Mouse (Mus musculus) forebrain, embryonic 15.5 days (tissue): Measurements from ENCODE around the gene Telo2. TPM values are rescaled to one million over a fixed set of nuclear protein-coding genes. Genes with fewer than 3 reads are reported as not detected.
A peak's percentile ranks its signal among the peaks of the same experiment; 100 is the strongest.

ENCODE experiments used
- ATAC-seq: fragments of 200-750 bp; cut with Nextera tagmentation; replicated peaks from 2 replicates; pipeline ENCODE4 v1.8.0; 2017; ENCODE audit warnings: mild to moderate bottlenecking, moderate TSS enrichment, moderate library complexity
- H3K27ac ChIP-seq: fragments of 300-500 bp; sonication (generic); replicated peaks from 2 replicates; pipeline ENCODE4 v1.5.1; 2015; ENCODE audit warnings: mild to moderate bottlenecking, inconsistent platforms
- H3K27me3 ChIP-seq: fragments of 300-500 bp; sonication (generic); 2 replicates; pipeline ENCODE4 v1.6.1; 2015; ENCODE audit warnings: inconsistent platforms
- H3K36me3 ChIP-seq: fragments of 300-500 bp; sonication (generic); 2 replicates; pipeline ENCODE4 v1.6.1; 2015; ENCODE audit warnings: mild to moderate bottlenecking, inconsistent platforms
- H3K4me1 ChIP-seq: fragments of 300-500 bp; sonication (generic); 2 replicates; pipeline ENCODE4 v1.6.1; 2015; ENCODE audit warnings: inconsistent platforms
- H3K4me2 ChIP-seq: fragments of 300-500 bp; sonication (generic); replicated peaks from 2 replicates; pipeline ENCODE4 v1.6.1; 2015; ENCODE audit warnings: mild to moderate bottlenecking, inconsistent platforms
- H3K4me3 ChIP-seq: fragments of 300-500 bp; sonication (generic); 2 replicates; pipeline ENCODE4 v1.5.1; 2015; ENCODE audit warnings: mild to moderate bottlenecking, inconsistent platforms
- H3K9ac ChIP-seq: fragments of 300-500 bp; sonication (generic); replicated peaks from 2 replicates; pipeline ENCODE4 v1.6.1; 2015; ENCODE audit warnings: mild to moderate bottlenecking, inconsistent platforms
- H3K9me3 ChIP-seq: fragments of 300-500 bp; sonication (generic); 2 replicates; pipeline ENCODE4 v1.6.1; 2016; ENCODE audit warnings: inconsistent platforms
- WGBS: fragments of 180-500 bp; shearing (Covaris S2); methylation state at CpG from one replicate; pipeline ENCODE4 v1.1.7; 2015; ENCODE audit warnings: mixed read lengths; 5-methylcytosine and 5-hydroxymethylcytosine counted together
- polyA plus RNA-seq: library from polyadenylated mRNA; unstranded; fragments of >200 nt; fragmentation: Nextera tagmentation; extraction: Ambion mirVana; gene quantifications from 2 replicates; pipeline ENCODE4 v1.2.1, GENCODE M21; 2015

Telo2 gene
- polyA plus RNA-seq, 1 experiment from 2014 or later, result 57.2 TPM

DNA sequence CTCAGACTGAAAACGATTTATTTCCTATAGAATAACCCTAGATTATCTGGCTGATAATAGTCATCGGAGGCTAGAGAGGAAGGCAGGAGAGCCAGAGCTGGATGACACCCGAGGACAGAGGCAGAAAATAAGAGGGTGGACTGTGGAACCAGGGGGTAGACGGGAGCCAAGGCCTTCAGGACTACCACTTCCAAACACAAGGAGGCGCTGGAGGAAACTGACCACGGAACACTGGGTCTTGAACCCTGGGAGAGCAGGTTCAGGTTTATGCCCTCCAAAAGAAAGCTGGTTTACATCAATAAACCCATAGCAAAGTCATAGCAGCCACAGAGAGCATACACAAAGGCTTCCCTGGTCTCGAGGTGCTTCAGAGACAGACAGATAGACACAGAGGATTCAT lies 8.2 kb upstream of the Telo2 start:
- H3K4me1 ChIP-seq, result no peaks in the 10 kb centered on the region
- H3K9me3 ChIP-seq, result no peaks in the 10 kb centered on the region
- no peak overlapping the region for H3K4me3 ChIP-seq
- no peak overlapping the region for H3K27ac ChIP-seq
- no peak overlapping the region for H3K4me2 ChIP-seq
- no peaks in the 10 kb centered on the region for H3K36me3 ChIP-seq
- no peak overlapping the region for H3K9ac ChIP-seq
- 30% methylated on average over 7 of the region's 7 CpGs for WGBS
- ATAC-seq, result no peak
- no peaks in the 10 kb centered on the region for H3K27me3 ChIP-seq

DNA sequence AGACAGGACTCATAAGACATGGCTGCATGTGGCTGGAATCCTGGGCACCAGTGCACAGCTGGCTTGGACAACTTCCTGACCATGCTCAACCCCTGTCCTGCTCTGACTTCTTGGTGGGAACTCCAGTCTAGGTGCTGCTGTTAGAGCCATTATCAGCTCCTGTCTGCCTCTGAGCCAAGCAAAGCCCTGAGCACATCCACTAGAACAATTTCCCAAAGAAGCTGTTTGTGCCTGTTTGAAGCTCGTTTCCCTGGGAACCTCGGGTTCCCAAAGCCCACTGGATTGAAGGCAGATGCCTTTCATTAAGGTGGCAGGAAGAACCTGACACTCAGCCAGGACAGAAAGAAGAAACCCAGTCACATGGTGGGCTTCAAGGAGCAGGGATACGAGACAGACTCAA lies 4.6 kb upstream of the Telo2 start, which contains the start of gene Ptx4:
Gene Ptx4 (plus strand): TSS at position 355 of the 400 bp plus-strand sequence.
- Histone ChIP-seq H3K27ac (no peak within 1 kb of the TSS), H3K27me3 (no peaks in the 10 kb centered on the region), H3K4me2 (no peak within 1 kb of the TSS), H3K4me3 (no peak within 1 kb of the TSS), H3K4me1 (peaks cover 6% of the 10 kb centered on the region), H3K9me3 (no peaks in the 10 kb centered on the region), H3K9ac (no peak within 1 kb of the TSS), H3K36me3 (no peaks in the 10 kb centered on the region)
- 45% methylated on average over 3 of the region's 3 CpGs for WGBS
- no peak for ATAC-seq

DNA sequence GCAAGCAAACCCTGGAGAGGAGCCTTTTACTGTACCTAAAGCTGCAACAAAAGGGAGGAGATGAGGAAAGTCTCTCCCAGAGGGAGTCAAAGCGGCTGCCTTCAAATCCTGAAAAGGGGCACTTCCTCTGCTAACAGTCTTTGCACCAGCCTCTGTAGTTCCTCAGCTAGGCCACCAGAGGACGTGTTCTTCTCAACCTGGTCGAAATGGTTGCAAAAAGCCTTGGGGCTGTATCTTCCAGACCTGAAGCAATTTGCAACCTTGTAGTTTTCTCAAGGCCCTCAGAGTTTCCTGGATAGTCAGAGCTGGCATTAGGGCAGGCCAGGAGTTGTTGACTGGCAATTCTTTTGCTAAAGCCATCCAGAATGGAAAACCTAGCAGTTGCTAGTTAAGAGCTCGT lies 1.5 kb upstream of the Telo2 start:
- H3K4me2 ChIP-seq, result no peak overlapping the region
- H3K27me3 ChIP-seq, result no peaks in the 10 kb centered on the region
- peaks cover 17% of the 10 kb centered on the region for H3K4me1 ChIP-seq
- no peaks in the 10 kb centered on the region for H3K36me3 ChIP-seq
- no peak overlapping the region for H3K9ac ChIP-seq
- ATAC-seq, result no peak
- no peaks in the 10 kb centered on the region for H3K9me3 ChIP-seq
- WGBS, result 38% methylated on average over 4 of the region's 4 CpGs
- H3K4me3 ChIP-seq, result no peak overlapping the region
- H3K27ac ChIP-seq, result no peak overlapping the region

DNA sequence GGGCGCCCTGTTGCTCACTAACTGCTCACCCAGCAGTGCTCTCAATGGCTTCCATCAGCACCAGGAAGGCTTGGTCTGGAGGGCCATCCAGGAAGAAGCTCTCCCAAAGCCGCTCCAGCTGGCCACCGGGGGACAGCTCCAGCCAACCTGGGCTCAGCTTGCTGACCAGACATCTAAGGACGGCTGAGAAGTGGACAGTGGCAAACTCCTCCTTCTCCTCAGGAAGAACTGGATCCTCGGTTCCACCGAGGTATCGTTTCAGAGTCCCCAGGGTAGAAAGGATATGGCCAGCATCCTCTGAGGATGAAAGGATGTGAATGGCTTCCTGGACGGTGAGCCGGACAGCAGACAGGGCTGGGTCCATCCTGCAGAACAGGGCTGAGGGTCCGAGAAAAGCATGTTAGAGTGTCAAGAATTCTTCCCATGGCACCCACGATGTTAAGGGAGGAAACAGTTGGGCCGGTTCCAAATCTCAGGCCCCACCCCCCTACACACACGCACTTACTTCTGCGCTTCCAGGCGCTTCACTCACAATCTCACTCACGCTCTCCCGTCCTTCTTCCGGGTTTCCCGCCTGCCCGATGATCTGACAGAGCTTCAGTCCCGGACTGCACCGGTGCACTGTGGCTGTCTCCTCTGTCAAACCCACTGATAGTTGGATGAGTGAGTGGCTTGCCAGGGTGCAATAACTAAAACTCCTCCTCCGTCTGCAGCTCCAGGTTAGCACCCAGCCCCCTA lies 690 bp downstream of the Telo2 start:
- peak; percentile 63 for ATAC-seq
- Histone ChIP-seq H3K36me3 (0 out of 2 replicates have a peak, but pooled peaks cover 3% of the 10 kb centered on the region), H3K4me1 (peaks cover 17% of the 10 kb centered on the region), H3K9me3 (no peaks in the 10 kb centered on the region), H3K4me3 (peak overlapping the region; percentile 66), H3K9ac (peak overlapping the region; percentile 68), H3K27ac (peak overlapping the region; percentile 88), H3K27me3 (no peaks in the 10 kb centered on the region), H3K4me2 (peak overlapping the region; percentile 96)
- WGBS, result 10% methylated on average over 23 of the region's 23 CpGs

DNA sequence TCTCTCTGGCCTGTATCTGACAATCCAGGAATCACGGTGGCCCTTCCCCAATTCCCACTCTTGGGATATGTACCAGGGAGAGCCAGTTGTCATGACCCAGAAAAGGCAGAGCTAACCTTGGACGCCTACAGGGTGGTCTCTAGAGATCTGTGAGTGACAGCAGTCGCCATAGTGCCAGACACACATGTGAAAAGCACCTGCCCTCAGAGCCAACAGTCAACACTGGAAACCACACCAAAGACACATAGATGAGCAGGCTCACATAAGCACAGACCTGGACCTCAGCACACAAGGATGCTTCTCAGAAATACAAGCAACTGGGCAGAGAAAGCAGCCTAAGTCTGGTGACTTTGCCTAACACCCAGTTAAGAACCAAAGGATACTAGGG lies 3.4 kb downstream of the Telo2 start:
- Histone ChIP-seq H3K36me3 (peaks cover 18% of the 10 kb centered on the region), H3K4me1 (peaks cover 17% of the 10 kb centered on the region), H3K4me2 (no peak overlapping the region), H3K9me3 (no peaks in the 10 kb centered on the region), H3K27me3 (no peaks in the 10 kb centered on the region), H3K4me3 (no peak overlapping the region), H3K9ac (no peak overlapping the region), H3K27ac (peak overlapping the region; percentile 83)
- 83% methylated on average over 3 of the region's 3 CpGs for WGBS
- ATAC-seq, result no peak

DNA sequence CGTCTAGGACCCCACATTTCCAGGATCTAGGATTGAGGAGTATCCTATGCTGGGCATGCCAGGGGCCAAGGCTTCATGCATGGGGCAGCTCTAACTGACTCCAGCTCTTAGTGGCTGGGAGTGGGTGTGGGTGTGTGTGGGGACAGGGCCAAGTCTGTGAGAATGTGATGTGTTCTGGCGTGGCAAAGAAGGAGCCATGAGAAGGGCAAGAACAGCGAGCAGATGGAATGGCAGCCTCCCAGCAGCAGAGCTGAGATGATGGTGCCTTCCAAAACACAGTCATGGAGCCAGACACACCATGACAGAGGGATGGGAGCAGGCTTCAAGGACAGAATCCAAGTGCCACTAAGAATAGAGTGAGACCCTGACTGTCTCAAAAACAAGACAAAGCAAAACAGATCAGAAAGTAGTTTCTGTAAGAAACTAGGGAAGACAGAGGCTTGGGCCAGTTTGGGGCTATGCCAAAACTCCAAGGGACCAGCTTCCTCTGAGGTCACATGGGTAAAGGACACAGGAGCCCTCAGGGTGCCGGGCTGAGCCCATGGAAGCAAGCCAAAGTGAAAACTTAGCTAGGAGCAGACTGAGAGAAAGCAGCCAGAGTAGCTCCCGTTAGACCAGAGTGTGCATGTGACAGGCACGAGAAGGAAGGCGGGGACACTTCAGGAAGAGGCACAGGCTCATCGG lies 3.9 kb downstream of the Telo2 start:
- Histone ChIP-seq H3K9ac (0 out of 2 replicates have a peak overlapping the region, but pooled peaks have one; percentile 14), H3K36me3 (peaks cover 24% of the 10 kb centered on the region), H3K9me3 (no peaks in the 10 kb centered on the region), H3K4me3 (no peak overlapping the region), H3K27ac (peak overlapping the region; percentile 83), H3K4me1 (peaks cover 17% of the 10 kb centered on the region), H3K27me3 (no peaks in the 10 kb centered on the region), H3K4me2 (0 out of 2 replicates have a peak overlapping the region, but pooled peaks have one; percentile 2)
- WGBS, result 71% methylated on average over 8 of the region's 8 CpGs
- ATAC-seq, result no peak; the same call in 1 of the 2 replicates

DNA sequence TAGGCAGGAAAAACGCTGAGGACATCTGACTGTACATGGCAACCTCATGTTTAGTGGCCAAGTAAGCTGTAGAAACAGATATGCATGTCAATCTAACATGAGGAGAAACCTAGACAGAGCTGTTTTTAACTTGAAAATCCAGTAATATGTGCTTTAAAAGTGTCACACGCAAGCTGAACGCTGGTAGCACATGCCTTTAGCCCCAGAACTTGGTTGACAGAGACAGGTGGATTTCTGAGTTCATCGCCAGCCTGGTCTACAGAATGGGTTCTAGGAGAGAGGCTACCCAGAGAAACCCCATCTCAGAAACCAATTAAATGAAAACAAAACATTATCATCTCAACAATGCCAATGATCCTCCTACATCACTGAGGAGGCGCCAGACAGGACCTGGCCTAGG lies 4.5 kb downstream of the Telo2 start:
- no peak overlapping the region for H3K9ac ChIP-seq
- peaks cover 14% of the 10 kb centered on the region for H3K4me1 ChIP-seq
- H3K36me3 ChIP-seq, result peaks cover 30% of the 10 kb centered on the region
- peak overlapping the region; percentile 83; the same call in 1 of the 2 replicates for H3K27ac ChIP-seq
- H3K4me3 ChIP-seq, result no peak overlapping the region
- ATAC-seq, result no peak
- H3K27me3 ChIP-seq, result no peaks in the 10 kb centered on the region
- no peaks in the 10 kb centered on the region for H3K9me3 ChIP-seq
- H3K4me2 ChIP-seq, result no peak overlapping the region
- 87% methylated on average over 5 of the region's 5 CpGs for WGBS

DNA sequence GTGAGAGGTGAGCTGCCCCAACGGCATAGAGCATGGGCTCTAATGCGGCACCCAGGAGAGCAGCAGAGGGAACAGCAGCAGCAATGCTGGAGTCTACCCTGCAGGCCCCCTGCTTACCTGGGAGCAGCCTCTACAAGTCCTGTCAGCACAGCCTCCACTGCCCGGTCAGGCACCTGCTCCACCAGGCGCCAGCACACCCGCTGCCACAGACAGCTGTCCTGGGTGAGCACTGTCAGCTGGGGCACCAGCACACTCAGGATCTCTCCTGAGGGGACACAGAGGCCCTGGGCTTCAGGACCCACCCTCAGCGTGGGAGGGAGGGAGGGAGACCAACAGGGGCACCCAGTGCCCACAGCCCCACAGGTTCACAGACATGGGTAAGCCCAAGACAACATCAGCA lies 5.2 kb downstream of the Telo2 start:
- no peak overlapping the region for H3K9ac ChIP-seq
- H3K4me1 ChIP-seq, result peaks cover 11% of the 10 kb centered on the region
- H3K27ac ChIP-seq, result no peak overlapping the region
- H3K9me3 ChIP-seq, result no peaks in the 10 kb centered on the region
- H3K4me2 ChIP-seq, result no peak overlapping the region
- ATAC-seq, result no peak
- H3K4me3 ChIP-seq, result no peak overlapping the region
- 95% methylated on average over 6 of the region's 6 CpGs for WGBS
- peaks cover 33% of the 10 kb centered on the region for H3K36me3 ChIP-seq
- H3K27me3 ChIP-seq, result no peaks in the 10 kb centered on the region

DNA sequence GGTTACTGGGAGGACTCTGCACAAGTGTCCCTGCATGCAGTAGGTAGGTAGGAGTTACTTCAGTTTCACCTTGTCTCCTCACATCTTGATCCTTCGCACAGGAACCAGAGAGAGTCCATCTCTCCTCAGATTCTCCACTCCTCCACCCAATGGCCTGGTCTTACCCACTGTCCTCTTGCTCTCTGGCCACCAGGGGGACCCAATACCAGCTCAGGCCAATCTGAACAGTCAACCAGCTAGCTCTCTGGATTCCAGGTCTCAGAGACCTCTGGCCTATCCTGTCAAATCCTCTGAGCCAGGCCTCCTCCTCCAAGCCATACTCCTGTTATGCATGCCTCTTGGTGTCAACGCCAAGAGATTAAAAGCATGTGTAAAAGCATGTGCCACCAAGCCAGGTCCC lies 6.2 kb downstream of the Telo2 start:
- Histone ChIP-seq H3K4me3 (no peak overlapping the region), H3K4me1 (peaks cover 5% of the 10 kb centered on the region), H3K36me3 (peaks cover 38% of the 10 kb centered on the region), H3K9ac (no peak overlapping the region), H3K27me3 (no peaks in the 10 kb centered on the region), H3K4me2 (no peak overlapping the region), H3K27ac (no peak overlapping the region), H3K9me3 (no peaks in the 10 kb centered on the region)
- no peak for ATAC-seq
- WGBS, result 92% methylated on average over 2 of the region's 2 CpGs

DNA sequence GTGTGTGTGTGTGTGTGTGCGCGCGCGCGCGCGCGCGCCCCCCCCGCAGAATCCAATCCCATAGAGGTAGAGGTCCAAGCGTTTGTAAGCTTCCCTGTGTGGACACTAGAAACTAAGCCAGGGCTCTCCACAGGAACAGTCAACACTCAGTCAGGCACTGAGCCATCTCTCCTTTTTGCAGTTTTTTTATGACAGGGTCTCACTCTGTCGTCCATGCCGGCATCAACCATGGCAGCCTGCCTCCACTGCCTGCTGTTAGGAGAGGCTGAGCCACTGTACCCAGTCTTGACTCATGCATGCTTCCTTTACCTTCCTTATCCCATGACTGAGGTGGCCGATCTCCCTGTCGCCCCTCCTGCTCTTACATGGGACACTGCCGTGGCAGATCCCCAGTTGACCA lies 8.0 kb downstream of the Telo2 start:
- H3K27ac ChIP-seq, result no peak overlapping the region
- H3K4me1 ChIP-seq, result peaks cover 4% of the 10 kb centered on the region
- no peak overlapping the region for H3K4me2 ChIP-seq
- WGBS, result 89% methylated on average over 13 of the region's 16 CpGs
- peaks cover 55% of the 10 kb centered on the region for H3K36me3 ChIP-seq
- H3K4me3 ChIP-seq, result no peak overlapping the region
- H3K9me3 ChIP-seq, result no peaks in the 10 kb centered on the region
- no peak overlapping the region for H3K9ac ChIP-seq
- ATAC-seq, result no peak
- H3K27me3 ChIP-seq, result no peaks in the 10 kb centered on the region

DNA sequence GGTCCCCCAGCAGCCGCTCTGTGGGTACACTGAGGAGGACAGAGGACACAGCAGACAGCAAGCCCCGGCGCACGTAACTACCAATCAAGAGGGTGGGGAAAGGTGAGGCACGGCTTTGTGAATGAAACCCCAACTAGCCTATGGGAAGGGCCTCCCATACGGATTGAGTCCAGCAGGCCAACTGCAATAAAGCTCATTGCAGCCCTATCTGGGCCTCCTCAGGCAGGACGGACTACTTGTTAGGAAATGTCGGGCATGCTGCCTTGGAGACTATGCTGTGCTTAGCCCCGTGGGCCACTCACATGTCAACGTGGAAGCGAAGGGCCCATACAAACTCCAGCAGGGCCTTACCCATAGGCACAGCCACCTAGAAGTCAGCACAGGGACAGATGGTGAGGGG lies 14.4 kb downstream of the Telo2 start:
- ATAC-seq, result no peak
- Histone ChIP-seq H3K9me3 (no peaks in the 10 kb centered on the region), H3K4me2 (no peak overlapping the region), H3K4me1 (no peaks in the 10 kb centered on the region), H3K9ac (no peak overlapping the region), H3K27me3 (no peaks in the 10 kb centered on the region), H3K36me3 (peaks cover 73% of the 10 kb centered on the region), H3K27ac (no peak overlapping the region), H3K4me3 (no peak overlapping the region)
- 96% methylated on average over 11 of the region's 11 CpGs for WGBS

DNA sequence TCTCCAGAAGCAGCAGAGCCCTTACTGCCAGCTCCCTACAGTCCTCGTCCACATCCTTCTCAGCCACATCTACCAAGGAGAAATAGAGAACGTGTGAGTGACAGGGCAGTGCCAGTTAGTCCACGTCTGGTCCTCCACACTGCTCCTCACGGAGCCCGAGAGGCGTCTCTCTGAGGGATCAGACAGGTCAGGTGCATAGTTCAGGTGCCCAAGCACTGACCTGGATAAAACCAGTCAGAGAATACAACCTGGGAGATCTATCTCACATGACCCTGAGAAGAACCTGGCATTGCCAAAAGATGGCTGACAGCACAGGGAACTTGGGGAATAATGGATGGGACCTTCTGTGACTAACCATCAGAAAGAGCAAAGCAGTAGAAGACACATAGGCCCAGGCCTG lies 15.7 kb downstream of the Telo2 start:
- Histone ChIP-seq H3K27ac (no peak overlapping the region), H3K9me3 (no peaks in the 10 kb centered on the region), H3K4me3 (no peak overlapping the region), H3K4me2 (no peak overlapping the region), H3K9ac (no peak overlapping the region), H3K36me3 (peaks cover 69% of the 10 kb centered on the region), H3K27me3 (no peaks in the 10 kb centered on the region), H3K4me1 (no peaks in the 10 kb centered on the region)
- 91% methylated on average over 6 of the region's 6 CpGs for WGBS
- ATAC-seq, result no peak
